Mouse (Mus musculus) MEL (cell line): ENCODE data around the gene Npm1. TPM values are rescaled to one million over a fixed set of nuclear protein-coding genes. Genes with fewer than 3 reads are reported as not detected.

Experiments used
- DNase-seq: peaks from one replicate; pipeline ENCODE4 v3.0.0; 2011; ENCODE audit warnings: low read depth, low spot score
- H3K27ac ChIP-seq: 2 replicates; pipeline ENCODE4 v1.5.1; 2012; ENCODE audit warnings: low read depth, mild to moderate bottlenecking, control low read depth, low read length, moderate library complexity; ENCODE audit not compliant: control insufficient read depth
- H3K27me3 ChIP-seq, 2 experiments: fragments of 150-350 bp in 1 of 2; sonication (generic) in 1 of 2; 2 replicates each; pipeline ENCODE4 v1.6.1; 2012; ENCODE audit warnings: low read length in 2 of 2, mild to moderate bottlenecking in 2 of 2, improper control_type of control experiment in 1 of 2, moderate library complexity in 1 of 2; ENCODE audit not compliant: insufficient read depth in 2 of 2, control insufficient read depth in 1 of 2
- H3K36me3 ChIP-seq, 2 experiments: 2 replicates each; pipeline ENCODE4 v1.6.1; 2012 to 2014; ENCODE audit warnings: low read length in 2 of 2, improper control_type of control experiment in 1 of 2, inconsistent platforms in 1 of 2, mild to moderate bottlenecking in 1 of 2; ENCODE audit not compliant: insufficient read depth in 2 of 2, control insufficient read depth in 1 of 2
- H3K4me1 ChIP-seq, 2 experiments: fragments of 150-350 bp in 1 of 2; sonication (generic) in 1 of 2; 2 replicates each; pipeline ENCODE4 v1.6.1; 2012; ENCODE audit warnings: low read length in 2 of 2, improper control_type of control experiment in 1 of 2, mild to moderate bottlenecking in 1 of 2; ENCODE audit not compliant: insufficient read depth in 2 of 2, control insufficient read depth in 1 of 2
- H3K4me3 ChIP-seq, 2 experiments: fragments of 150-350 bp in 1 of 2; sonication (generic) in 1 of 2; 2 replicates each; pipeline ENCODE4 v1.5.1; 2012; ENCODE audit warnings: low read depth in 2 of 2, low read length in 2 of 2, mild to moderate bottlenecking in 2 of 2, moderate library complexity in 2 of 2, control low read depth in 1 of 2, improper control_type of control experiment in 1 of 2; ENCODE audit not compliant: control insufficient read depth in 1 of 2, insufficient read depth in 1 of 2
- H3K79me2 ChIP-seq: 2 replicates; pipeline ENCODE4 v1.6.1; 2012; ENCODE audit warnings: mild to moderate bottlenecking, low read length, moderate library complexity; ENCODE audit not compliant: control insufficient read depth, poor library complexity, insufficient read depth
- H3K9ac ChIP-seq: 2 replicates; pipeline ENCODE4 v1.6.1; 2012; ENCODE audit warnings: low read depth, mild to moderate bottlenecking, control low read depth, low read length, moderate library complexity; ENCODE audit not compliant: control insufficient read depth, poor library complexity, severe bottlenecking
- H3K9me3 ChIP-seq: fragments of 150-350 bp; sonication (generic); replicated peaks from 2 replicates; pipeline ENCODE4 v1.6.1; 2012; ENCODE audit warnings: mild to moderate bottlenecking, low read length, improper control_type of control experiment, moderate library complexity; ENCODE audit not compliant: insufficient read depth
- CHD1 ChIP-seq: IDR thresholded peaks from 2 replicates; pipeline ENCODE4 v1.6.1; 2012; ENCODE audit warnings: low read depth, mild to moderate bottlenecking, inconsistent platforms, low read length, improper control_type of control experiment
- CHD2 ChIP-seq: IDR thresholded peaks from 2 replicates; pipeline ENCODE4 v1.6.1; 2011; ENCODE audit warnings: low read length, improper control_type of control experiment
- ETS1 ChIP-seq: IDR thresholded peaks from 2 replicates; pipeline ENCODE4 v1.6.1; 2012; ENCODE audit warnings: low read depth, mild to moderate bottlenecking, inconsistent platforms, low read length, improper control_type of control experiment, moderate library complexity
- GABPA ChIP-seq: IDR thresholded peaks from 2 replicates; pipeline ENCODE4 v1.6.1; 2012; ENCODE audit warnings: low read depth, mild to moderate bottlenecking, inconsistent platforms, low read length, improper control_type of control experiment, moderate library complexity
- GATA1 ChIP-seq: IDR thresholded peaks from 2 replicates; pipeline ENCODE4 v1.6.1; 2011; ENCODE audit warnings: low read depth, low read length, improper control_type of control experiment
- MAFK ChIP-seq: IDR thresholded peaks from 2 replicates; pipeline ENCODE4 v1.6.1; 2011; ENCODE audit warnings: low read depth, mild to moderate bottlenecking, low read length, improper control_type of control experiment, borderline replicate concordance
- MAX ChIP-seq: IDR thresholded peaks from 2 replicates; pipeline ENCODE4 v1.6.1; 2011; ENCODE audit warnings: low read length, improper control_type of control experiment
- MXI1 ChIP-seq: IDR thresholded peaks from 2 replicates; pipeline ENCODE4 v1.6.1; 2011; ENCODE audit warnings: mild to moderate bottlenecking, low read depth, low read length, improper control_type of control experiment
- MYC ChIP-seq: IDR thresholded peaks from 2 replicates; pipeline ENCODE4 v1.6.1; 2011; ENCODE audit warnings: low read depth, mild to moderate bottlenecking, low read length, improper control_type of control experiment, moderate library complexity
- NRF1 ChIP-seq: IDR thresholded peaks from 2 replicates; pipeline ENCODE4 v1.6.1; 2014; ENCODE audit warnings: low read depth, mild to moderate bottlenecking, inconsistent platforms, low read length, improper control_type of control experiment, moderate library complexity; ENCODE audit not compliant: poor library complexity, insufficient read depth, severe bottlenecking
- POLR2A ChIP-seq, 2 experiments: IDR thresholded peaks; 2 replicates each; pipeline ENCODE4 v1.6.1; 2011 to 2012; ENCODE audit warnings: low read length in 2 of 2, mild to moderate bottlenecking in 2 of 2, control low read depth in 1 of 2, improper control_type of control experiment in 1 of 2, low read depth in 1 of 2, moderate library complexity in 1 of 2; ENCODE audit not compliant: control insufficient read depth in 1 of 2, insufficient read depth in 1 of 2, poor library complexity in 1 of 2
- POLR2AphosphoS2 ChIP-seq: IDR thresholded peaks from 2 replicates; pipeline ENCODE4 v1.6.1; 2011; ENCODE audit warnings: low read length, improper control_type of control experiment
- RAD21 ChIP-seq: IDR thresholded peaks from 2 replicates; pipeline ENCODE4 v1.6.1; 2011; ENCODE audit warnings: mild to moderate bottlenecking, low read depth, low read length, improper control_type of control experiment
- RCOR1 ChIP-seq: IDR thresholded peaks from 2 replicates; pipeline ENCODE4 v1.6.1; 2012; ENCODE audit warnings: low read depth, mild to moderate bottlenecking, inconsistent platforms, low read length, improper control_type of control experiment
- SIN3A ChIP-seq: IDR thresholded peaks from 2 replicates; pipeline ENCODE4 v1.6.1; 2012; ENCODE audit warnings: low read length, improper control_type of control experiment, inconsistent platforms
- SMC3 ChIP-seq: IDR thresholded peaks from 2 replicates; pipeline ENCODE4 v1.6.1; 2011; ENCODE audit warnings: low read depth, low read length, improper control_type of control experiment
- TCF12 ChIP-seq: IDR thresholded peaks from 2 replicates; pipeline ENCODE4 v1.6.1; 2014; ENCODE audit warnings: low read depth, mild to moderate bottlenecking, inconsistent platforms, low read length, improper control_type of control experiment, moderate library complexity
- USF1 ChIP-seq: IDR thresholded peaks from 2 replicates; pipeline ENCODE4 v1.6.1; 2014; ENCODE audit warnings: low read depth, mild to moderate bottlenecking, inconsistent platforms, low read length, improper control_type of control experiment, moderate library complexity
- ZNF384 ChIP-seq: IDR thresholded peaks from 2 replicates; pipeline ENCODE4 v1.6.1; 2012; ENCODE audit warnings: low read depth, mild to moderate bottlenecking, inconsistent platforms, low read length, improper control_type of control experiment
- polyA plus RNA-seq, 2 experiments: library from polyadenylated mRNA; stranded (reverse) in 1 of 2; unstranded in 1 of 2; fragments of >175 nt in 1 of 2; fragments of >200 nt in 1 of 2; gene quantifications; 2 replicates each; pipeline versions ENCODE4 v1.2.1 to v1.2.4; 2012; ENCODE audit warnings: low replicate concordance in 2 of 2, low read depth in 1 of 2; ENCODE audit not compliant: insufficient read length in 2 of 2, insufficient read depth in 1 of 2, missing spikeins in 1 of 2
- total RNA-seq: library from RNA; depleted of rRNA; stranded (reverse); fragments of 300-350 nt; gene quantifications from 2 replicates; pipeline ENCODE4 v1.2.3, GENCODE M21; 2012

The Npm1 gene
- total and polyA plus RNA-seq, 3 experiments = 839 to 4,033 (median 3,244) TPM

GRCm38 (mm10) chr11:33204329-33204705 is 41.3 kb upstream of the Npm1 start:
- H3K9me3 ChIP-seq = no peaks in the 10 kb centered on the region
- no peak for TF ChIP-seq GABPA
- TF ChIP-seq CHD2 = no peak
- TF ChIP-seq POLR2AphosphoS2 = no peak
- TF ChIP-seq, all 39 proteins: peak for 0
- Histone ChIP-seq H3K9ac (no peak overlapping the region), H3K27ac (no peak overlapping the region), H3K36me3 (no peaks in the 10 kb centered on the region), H3K4me1 (no peaks in the 10 kb centered on the region), H3K27me3 (no peaks in the 10 kb centered on the region), H3K4me3 (no peak overlapping the region), H3K79me2 (no peaks in the 10 kb centered on the region)
- no peak for DNase-seq

- DNase-seq = no peak
- H3K27me3 ChIP-seq = no peaks in the 10 kb centered on the region
- H3K9ac ChIP-seq = no peak within 1 kb of the TSS
- no peaks in the 10 kb centered on the region for H3K36me3 ChIP-seq
- no peaks in the 10 kb centered on the region for H3K9me3 ChIP-seq
- no peaks in the 10 kb centered on the region for H3K4me1 ChIP-seq
- H3K27ac ChIP-seq = no peak within 1 kb of the TSS
- no peak within 1 kb of the TSS for H3K4me3 ChIP-seq
- H3K79me2 ChIP-seq = no peaks in the 10 kb centered on the region
- TF ChIP-seq MXI1 (no peak), MYC (no peak), MAX (no peak), NRF1 (no peak), TCF12 (no peak), POLR2A (IDR thresholded peaks at IDR 0.05; ENCODE audit: control insufficient read depth in 1 of 2, insufficient read depth in 1 of 2, low read depth in 1 of 2, low read length in 2 of 2, poor library complexity in 1 of 2) (no peak), USF1 (no peak), SMC3 (no peak), SIN3A (no peak), GATA1 (no peak), CHD1 (no peak), MAFK (no peak), RCOR1 (no peak), RAD21 (no peak), ETS1 (no peak), ZNF384 (no peak)
Observed at GRCm38 (mm10) chr11:33203383-33204328, 40.6 kb upstream of the Npm1 start, which contains the start of gene Tlx3. TSS of gene Tlx3 (minus strand) at chr11:33203589.
